Mouse (Mus musculus) midbrain, postnatal 0 days (tissue): ENCODE results near the gene Jakmip3. TPM values are rescaled to one million over a fixed set of nuclear protein-coding genes. Genes with fewer than 3 reads are reported as not detected.
A peak's percentile ranks its signal among the peaks of the same experiment; 100 is the strongest.

Experiments used
- ATAC-seq: fragments of 200-750 bp; cut with Nextera tagmentation; 2 replicates; pipeline ENCODE4 v1.8.0; 2017; ENCODE audit warnings: moderate number of reproducible peaks, mild to moderate bottlenecking, moderate TSS enrichment, moderate library complexity; ENCODE audit not compliant: low FRiP score
- DNase-seq: peaks from one replicate; pipeline ENCODE4 v3.0.0-alpha.2; 2015; ENCODE audit warnings: low spot score
- H3K27ac ChIP-seq: fragments of 300-500 bp; sonication (generic); 2 replicates; pipeline ENCODE4 v1.5.1; 2014; ENCODE audit warnings: low read depth, mild to moderate bottlenecking, low read length, mixed read lengths
- H3K27me3 ChIP-seq: fragments of 300-500 bp; sonication (generic); 2 replicates; pipeline ENCODE4 v1.6.1; 2014; ENCODE audit warnings: low read length, control low read depth, mixed read lengths; ENCODE audit not compliant: insufficient read depth
- H3K36me3 ChIP-seq: fragments of 300-500 bp; sonication (generic); 2 replicates; pipeline ENCODE4 v1.6.1; 2014; ENCODE audit warnings: low read length, control low read depth, mixed read lengths; ENCODE audit not compliant: insufficient read depth
- H3K4me1 ChIP-seq: fragments of 300-500 bp; sonication (generic); 2 replicates; pipeline ENCODE4 v1.6.1; 2014; ENCODE audit warnings: mild to moderate bottlenecking, control low read depth, antibody characterized with exemption, low read length, mixed read lengths; ENCODE audit not compliant: insufficient read depth
- H3K4me2 ChIP-seq: fragments of 300-500 bp; sonication (generic); 2 replicates; pipeline ENCODE4 v1.6.1; 2014; ENCODE audit warnings: low read depth, mild to moderate bottlenecking, low read length, mixed read lengths; ENCODE audit not compliant: poor library complexity, severe bottlenecking
- H3K4me3 ChIP-seq: fragments of 300-500 bp; sonication (generic); 2 replicates; pipeline ENCODE4 v1.5.1; 2014; ENCODE audit warnings: low read depth, mild to moderate bottlenecking, low read length, moderate library complexity
- H3K9ac ChIP-seq: fragments of 300-500 bp; sonication (generic); replicated peaks from 2 replicates; pipeline ENCODE4 v1.6.1; 2014; ENCODE audit warnings: mild to moderate bottlenecking, low read length, moderate library complexity, mixed read lengths; ENCODE audit not compliant: poor library complexity, severe bottlenecking
- H3K9me3 ChIP-seq: fragments of 300-500 bp; sonication (generic); 2 replicates; pipeline ENCODE4 v1.6.1; 2016; ENCODE audit warnings: low read length, control low read depth
- CTCF ChIP-seq: IDR thresholded peaks from 2 replicates; pipeline ENCODE4 v1.5.1; 2016; ENCODE audit warnings: antibody characterized with exemption, mild to moderate bottlenecking
- WGBS: fragments of 180-500 bp; shearing (Covaris S2); extraction: QIAGEN DNeasy Blood & Tissue Kit; methylation state at CpG from one replicate; pipeline ENCODE4 v1.1.7; 2014; 5-methylcytosine and 5-hydroxymethylcytosine counted together
- polyA plus RNA-seq: library from polyadenylated mRNA; unstranded; fragments of >200 nt; fragmentation: Nextera tagmentation; extraction: Ambion mirVana; gene quantifications from 2 replicates; pipeline ENCODE4 v1.2.1, GENCODE M21; 2015
- total RNA-seq: library from RNA; depleted of rRNA; stranded (reverse); fragments of >200 nt; gene quantifications from 2 replicates; pipeline ENCODE4 v1.2.3, GENCODE M21; 2014

Gene Jakmip3
- total and polyA plus RNA-seq, 2 experiments from 2014 or later, result 8.5 to 19.6 TPM

- Histone ChIP-seq H3K4me3 (no peak overlapping the region), H3K4me1 (no peaks in the 10 kb centered on the region), H3K36me3 (no peaks in the 10 kb centered on the region; the same call in 1 of the 2 replicates), H3K9ac (no peak overlapping the region), H3K9me3 (no peaks in the 10 kb centered on the region), H3K27ac (no peak overlapping the region), H3K27me3 (no peaks in the 10 kb centered on the region), H3K4me2 (no peak overlapping the region)
- ATAC-seq, result no peak
- DNase-seq, result no peak
- TF ChIP-seq CTCF, result no peak
- 57% methylated on average over 5 of the region's 5 CpGs for WGBS
Observed at GRCm38 (mm10) chr7:139081158-139081557, 140.6 kb downstream of the Jakmip3 start.

- H3K9ac ChIP-seq, result no peak overlapping the region
- WGBS, result 69% methylated on average over 8 of the region's 8 CpGs
- DNase-seq, result no peak
- H3K36me3 ChIP-seq, result no peaks in the 10 kb centered on the region; the same call in 1 of the 2 replicates
- no peaks in the 10 kb centered on the region for H3K27me3 ChIP-seq
- no peaks in the 10 kb centered on the region for H3K9me3 ChIP-seq
- TF ChIP-seq CTCF, result no peak
- no peak overlapping the region for H3K4me3 ChIP-seq
- no peak overlapping the region for H3K27ac ChIP-seq
- H3K4me2 ChIP-seq, result no peak overlapping the region
- H3K4me1 ChIP-seq, result peaks cover 3% of the 10 kb centered on the region
- no peak for ATAC-seq
Observed at GRCm38 (mm10) chr7:139082281-139082680, 141.8 kb downstream of the Jakmip3 start.

GRCm38 (mm10) chr7:139084316-139084715 lies 143.8 kb downstream of the Jakmip3 start:
- H3K4me3 ChIP-seq, result no peak overlapping the region
- peaks cover 14% of the 10 kb centered on the region for H3K4me1 ChIP-seq
- ATAC-seq (no peak), DNase-seq (no peak)
- H3K27ac ChIP-seq, result no peak overlapping the region
- H3K4me2 ChIP-seq, result no peak overlapping the region
- no peaks in the 10 kb centered on the region for H3K9me3 ChIP-seq
- no peak overlapping the region for H3K9ac ChIP-seq
- no peak for TF ChIP-seq CTCF
- no peaks in the 10 kb centered on the region for H3K27me3 ChIP-seq
- H3K36me3 ChIP-seq, result peaks cover 10% of the 10 kb centered on the region
- 61% methylated on average over 1 of the region's 1 CpGs for WGBS

GRCm38 (mm10) chr7:139085629-139086194 lies 145.2 kb downstream of the Jakmip3 start, which contains the start of gene Dpysl4:
TSS of gene Dpysl4 (plus strand) at chr7:139086001.
- peak within 1 kb of the TSS; percentile 87 for H3K27ac ChIP-seq
- peaks cover 14% of the 10 kb centered on the region for H3K4me1 ChIP-seq

GRCm38 (mm10) chr7:139086195-139087158 lies 145.9 kb downstream of the Jakmip3 start:
- peaks cover 14% of the 10 kb centered on the region for H3K4me1 ChIP-seq

More at GRCm38 (mm10) chr7:139085629-139086194, 145.2 kb downstream of the Jakmip3 start, which contains the start of gene Dpysl4:
- TF ChIP-seq CTCF, result no peak
- DNase-seq (peak; percentile 92), ATAC-seq (peak; percentile 81)
- Histone ChIP-seq H3K36me3 (peaks cover 18% of the 10 kb centered on the region), H3K4me2 (peak within 1 kb of the TSS; percentile 80), H3K9ac (peak within 1 kb of the TSS; percentile 94), H3K9me3 (no peaks in the 10 kb centered on the region), H3K4me3 (peak within 1 kb of the TSS; percentile 87), H3K27me3 (no peaks in the 10 kb centered on the region)
- WGBS, result 9% methylated on average over 26 of the region's 32 CpGs

More at GRCm38 (mm10) chr7:139086195-139087158, 145.9 kb downstream of the Jakmip3 start:
- no peaks in the 10 kb centered on the region for H3K27me3 ChIP-seq
- no peaks in the 10 kb centered on the region for H3K9me3 ChIP-seq
- peak overlapping the region; percentile 80 for H3K4me2 ChIP-seq
- WGBS, result under 1% methylated on average over 61 of the region's 61 CpGs
- TF ChIP-seq CTCF, result no peak
- DNase-seq (no peak), ATAC-seq (peak; percentile 50)
- peak overlapping the region; percentile 87 for H3K4me3 ChIP-seq
- H3K9ac ChIP-seq, result peak overlapping the region; percentile 94
- H3K36me3 ChIP-seq, result peaks cover 26% of the 10 kb centered on the region
- peak overlapping the region; percentile 87 for H3K27ac ChIP-seq
